Mouse (Mus musculus) midbrain, embryonic 14.5 days (tissue): ENCODE results near the gene Slc34a3. TPM values are rescaled to one million over a fixed set of nuclear protein-coding genes. Genes with fewer than 3 reads are reported as not detected.

Source experiments
- ATAC-seq: fragments of 200-750 bp; cut with Nextera tagmentation; 2 replicates; pipeline ENCODE4 v1.8.0; 2017; ENCODE audit warnings: moderate number of reproducible peaks, moderate library complexity; ENCODE audit not compliant: low FRiP score, low TSS enrichment
- DNase-seq: peaks from one replicate; pipeline ENCODE4 v3.0.0-alpha.2; 2015
- H3K27ac ChIP-seq: fragments of 300-500 bp; sonication (generic); replicated peaks from 2 replicates; pipeline ENCODE4 v1.5.1; 2014; ENCODE audit warnings: mild to moderate bottlenecking, low read depth, low read length, moderate library complexity
- H3K27me3 ChIP-seq: fragments of 300-500 bp; sonication (generic); 2 replicates; pipeline ENCODE4 v1.6.1; 2014; ENCODE audit warnings: low read length, control low read depth, mixed read lengths; ENCODE audit not compliant: control insufficient read depth, insufficient read depth
- H3K36me3 ChIP-seq: fragments of 300-500 bp; sonication (generic); 2 replicates; pipeline ENCODE4 v1.6.1; 2014; ENCODE audit warnings: low read length, control low read depth; ENCODE audit not compliant: control insufficient read depth, insufficient read depth
- H3K4me1 ChIP-seq: fragments of 300-500 bp; sonication (generic); 2 replicates; pipeline ENCODE4 v1.6.1; 2014; ENCODE audit warnings: mild to moderate bottlenecking, antibody characterized with exemption, low read length, control low read depth; ENCODE audit not compliant: control insufficient read depth, insufficient read depth
- H3K4me2 ChIP-seq: fragments of 300-500 bp; sonication (generic); 2 replicates; pipeline ENCODE4 v1.6.1; 2014; ENCODE audit warnings: mild to moderate bottlenecking, low read length, moderate library complexity
- H3K4me3 ChIP-seq: fragments of 300-500 bp; sonication (generic); replicated peaks from 2 replicates; pipeline ENCODE4 v1.5.1; 2014; ENCODE audit warnings: low read depth, low read length
- H3K9ac ChIP-seq: fragments of 300-500 bp; sonication (generic); replicated peaks from 2 replicates; pipeline ENCODE4 v1.6.1; 2014; ENCODE audit warnings: mild to moderate bottlenecking, low read length, moderate library complexity
- H3K9me3 ChIP-seq: fragments of 300-500 bp; sonication (generic); 2 replicates; pipeline ENCODE4 v1.6.1; 2016; ENCODE audit warnings: low read length, control low read depth, mixed read lengths; ENCODE audit not compliant: control insufficient read depth
- WGBS: fragments of 180-500 bp; shearing (Covaris S2); extraction: QIAGEN DNeasy Blood & Tissue Kit; methylation state at CpG from one replicate; pipeline ENCODE4 v1.1.7; 2014; 5-methylcytosine and 5-hydroxymethylcytosine counted together
- polyA plus RNA-seq: library from polyadenylated mRNA; unstranded; fragments of >200 nt; fragmentation: Nextera tagmentation; extraction: Ambion mirVana; gene quantifications from 2 replicates; pipeline ENCODE4 v1.2.1, GENCODE M21; 2014

The Slc34a3 gene
- polyA plus RNA-seq, 1 experiment from 2014 or later: not detected

DNA sequence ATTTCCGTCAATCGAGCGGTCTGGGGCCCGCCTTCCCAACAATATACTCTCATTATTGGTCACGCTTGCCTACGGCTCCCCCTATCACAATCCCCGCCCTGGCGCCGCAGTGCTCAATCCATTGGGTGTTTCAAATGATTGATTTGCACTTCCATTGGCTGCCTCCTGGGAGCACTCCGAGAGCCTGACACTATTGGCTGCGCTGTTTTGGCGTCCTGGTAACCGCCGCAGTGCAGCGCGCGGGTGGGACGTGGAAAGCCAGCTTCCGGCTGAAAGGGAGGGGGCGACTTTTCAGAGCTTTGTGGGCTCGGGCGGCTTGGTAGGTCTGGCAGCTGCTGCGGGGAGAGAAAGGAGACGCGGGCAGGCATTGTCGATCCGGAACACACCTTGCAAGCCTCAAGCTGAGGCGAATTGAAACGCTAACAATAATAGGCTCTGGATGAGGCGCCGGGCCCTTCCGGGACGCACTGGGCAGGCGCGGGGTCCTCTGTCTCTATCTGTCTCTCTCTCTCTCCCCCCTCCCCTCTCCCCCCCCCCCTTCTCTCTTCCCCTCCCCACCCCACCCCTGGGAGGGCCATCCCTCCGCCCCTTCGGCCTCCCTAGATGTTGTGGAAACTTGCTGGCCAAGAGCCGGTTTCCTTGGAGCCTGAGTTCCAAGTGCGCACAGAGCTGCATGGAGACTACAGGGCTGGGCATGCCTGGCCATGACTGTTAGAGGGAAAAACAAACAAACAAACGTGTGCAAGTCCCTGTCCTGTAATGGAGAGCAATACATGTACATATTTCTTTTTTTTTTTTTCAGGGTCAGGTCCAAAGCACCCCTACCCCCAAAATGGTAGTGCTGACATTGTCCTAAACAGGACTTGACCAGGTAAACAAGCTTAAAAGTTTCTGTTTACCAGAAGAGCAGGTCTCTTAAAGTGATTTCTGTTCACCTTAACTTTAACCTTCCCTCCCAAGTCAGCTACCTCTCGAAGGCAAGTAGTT lies 9.1 kb downstream of the Slc34a3 start:
- peaks cover 6% of the 10 kb centered on the region for H3K36me3 ChIP-seq

DNA sequence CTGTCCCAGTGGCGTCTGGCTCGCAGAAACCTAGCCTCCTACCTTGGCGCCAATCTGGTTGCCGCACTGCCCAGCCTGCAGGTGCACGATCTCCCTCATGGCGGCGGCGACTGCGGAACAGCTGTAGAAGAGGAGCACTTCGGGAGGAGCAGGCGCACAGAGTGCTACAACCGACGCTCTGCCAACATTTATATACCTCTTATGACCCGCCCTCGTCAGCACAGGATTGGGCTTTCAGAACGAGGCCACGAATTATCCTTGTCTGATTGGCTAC lies 9.7 kb downstream of the Slc34a3 start, which contains the start of gene Tubb4b:
Tubb4b (minus strand) TSS at position 211 of the 274 bp plus-strand sequence.
- Histone ChIP-seq H3K4me3 (peak within 1 kb of the TSS; percentile 84), H3K36me3 (peaks cover 6% of the 10 kb centered on the region), H3K9me3 (no peaks in the 10 kb centered on the region), H3K9ac (peak within 1 kb of the TSS; percentile 80), H3K4me2 (peak within 1 kb of the TSS; percentile 90), H3K27ac (peak within 1 kb of the TSS; percentile 99), H3K4me1 (peaks cover 15% of the 10 kb centered on the region), H3K27me3 (no peaks in the 10 kb centered on the region)
- ATAC-seq: no peak
- no peak for DNase-seq
- 0% methylated on average over 17 of the region's 17 CpGs for WGBS

More for the DNA sequence above, 9.1 kb downstream of the Slc34a3 start:
- Histone ChIP-seq H3K9me3 (no peaks in the 10 kb centered on the region), H3K27me3 (no peaks in the 10 kb centered on the region), H3K4me3 (peak overlapping the region; percentile 84), H3K4me1 (peaks cover 15% of the 10 kb centered on the region), H3K4me2 (peak overlapping the region; percentile 56), H3K9ac (peak overlapping the region; percentile 62), H3K27ac (peak overlapping the region; percentile 99)
- ATAC-seq: peak; percentile 97
- peak; percentile 100 for DNase-seq
- 2% methylated on average over 41 of the region's 41 CpGs for WGBS

DNA sequence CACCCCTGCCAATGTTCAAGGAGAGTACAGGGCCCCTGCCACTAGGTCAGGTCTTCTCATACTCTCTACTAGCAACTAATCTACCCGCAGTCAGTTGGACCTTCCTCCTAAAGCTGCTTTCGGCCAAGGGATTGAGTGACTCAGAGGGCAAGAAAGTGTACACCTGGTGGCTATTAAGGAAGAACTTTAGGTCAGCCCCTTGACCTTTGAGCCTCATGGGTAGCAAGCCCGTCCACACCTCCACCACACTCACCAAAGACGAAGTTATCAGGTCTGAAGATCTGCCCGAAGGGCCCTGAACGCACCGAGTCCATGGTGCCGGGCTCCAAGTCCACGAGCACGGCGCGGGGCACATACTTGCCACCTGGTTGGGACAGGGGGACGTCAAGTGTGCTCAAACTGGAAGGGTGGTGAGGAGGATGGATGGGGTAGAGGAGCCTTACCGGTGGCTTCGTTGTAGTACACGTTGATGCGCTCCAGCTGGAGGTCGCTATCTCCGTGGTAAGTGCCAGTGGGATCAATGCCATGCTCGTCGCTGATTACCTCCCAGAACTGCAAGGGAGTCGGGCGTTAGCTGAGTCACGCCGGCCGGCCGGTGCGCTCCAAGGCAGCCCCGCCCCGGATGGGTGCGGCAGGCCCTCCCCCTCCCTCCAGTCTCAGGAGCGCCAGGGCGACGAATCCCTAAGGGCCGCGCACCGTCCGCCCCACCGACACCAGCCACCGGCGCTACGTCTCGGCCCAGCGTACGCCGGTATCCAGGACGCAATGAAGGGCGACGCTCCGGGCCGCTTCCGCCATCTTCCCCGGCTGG lies 10.3 kb downstream of the Slc34a3 start:
- H3K4me2 ChIP-seq: peak overlapping the region; percentile 90
- no peaks in the 10 kb centered on the region for H3K27me3 ChIP-seq
- H3K27ac ChIP-seq: peak overlapping the region; percentile 89
- H3K9ac ChIP-seq: peak overlapping the region; percentile 80
- H3K9me3 ChIP-seq: no peaks in the 10 kb centered on the region
- ATAC-seq (peak; percentile 22), DNase-seq (no peak)
- peaks cover 15% of the 10 kb centered on the region for H3K4me1 ChIP-seq
- 2% methylated on average over 52 of the region's 53 CpGs for WGBS
- H3K4me3 ChIP-seq: peak overlapping the region; percentile 84
- H3K36me3 ChIP-seq: peaks cover 6% of the 10 kb centered on the region

DNA sequence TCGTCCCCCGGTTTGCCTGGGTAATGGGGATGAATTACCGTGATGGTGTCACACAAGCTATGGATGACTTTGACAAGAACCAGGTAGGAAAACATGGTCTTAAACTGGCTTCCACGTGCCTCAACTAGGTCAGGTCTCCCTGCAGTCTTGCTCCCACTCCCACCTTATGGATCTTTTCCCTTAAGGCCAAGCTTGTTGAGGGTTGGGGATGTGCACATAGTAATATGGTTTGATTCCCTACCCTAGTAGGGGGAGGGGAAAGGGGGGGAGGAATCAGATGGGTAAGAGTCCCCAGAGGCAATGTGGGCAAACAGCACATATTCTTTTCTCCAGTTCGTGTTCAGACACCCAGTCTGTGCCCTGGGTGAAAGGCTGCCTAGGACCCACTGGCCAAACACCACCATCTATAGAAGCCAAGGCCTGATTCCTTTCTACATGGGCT lies 12.8 kb downstream of the Slc34a3 start:
- no peak for ATAC-seq

DNA sequence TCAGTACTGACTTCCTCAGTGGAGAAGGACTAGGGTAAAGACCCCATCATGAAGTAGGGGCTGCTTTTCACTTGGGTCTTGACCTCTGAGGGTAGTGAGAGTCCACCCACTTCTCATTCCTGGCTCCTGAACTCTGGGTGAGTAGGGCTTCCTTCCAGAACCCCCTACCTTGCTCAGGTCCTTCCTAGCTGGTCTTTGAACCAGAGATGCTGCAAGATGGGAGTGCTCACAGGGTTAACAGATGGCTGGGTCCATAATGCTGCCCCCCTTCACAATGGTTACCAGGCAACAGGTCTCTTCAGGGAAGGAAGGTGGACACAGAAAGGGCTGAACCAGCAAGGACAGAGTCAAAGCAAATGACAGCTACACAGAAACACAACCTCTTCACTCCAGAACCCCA lies 15.7 kb downstream of the Slc34a3 start, which contains the start of gene Fam166a:
Fam166a (plus strand) TSS at position 301 of the 400 bp plus-strand sequence.
- H3K4me1 ChIP-seq: peaks cover 3% of the 10 kb centered on the region
- no peak within 1 kb of the TSS for H3K4me2 ChIP-seq
- no peak for ATAC-seq
- no peak within 1 kb of the TSS for H3K9ac ChIP-seq
- DNase-seq: no peak
- H3K36me3 ChIP-seq: peaks cover 6% of the 10 kb centered on the region
- no peaks in the 10 kb centered on the region for H3K27me3 ChIP-seq
- no peak within 1 kb of the TSS for H3K27ac ChIP-seq
- no peak within 1 kb of the TSS for H3K4me3 ChIP-seq
- H3K9me3 ChIP-seq: no peaks in the 10 kb centered on the region

More for the DNA sequence above, 12.8 kb downstream of the Slc34a3 start:
- Histone ChIP-seq H3K4me1 (peaks cover 15% of the 10 kb centered on the region), H3K9ac (no peak overlapping the region), H3K27ac (no peak overlapping the region), H3K9me3 (no peaks in the 10 kb centered on the region), H3K27me3 (no peaks in the 10 kb centered on the region), H3K4me3 (no peak overlapping the region), H3K4me2 (no peak overlapping the region), H3K36me3 (peaks cover 6% of the 10 kb centered on the region)
- DNase-seq: no peak
- WGBS: 74% methylated on average over 5 of the region's 5 CpGs

DNA sequence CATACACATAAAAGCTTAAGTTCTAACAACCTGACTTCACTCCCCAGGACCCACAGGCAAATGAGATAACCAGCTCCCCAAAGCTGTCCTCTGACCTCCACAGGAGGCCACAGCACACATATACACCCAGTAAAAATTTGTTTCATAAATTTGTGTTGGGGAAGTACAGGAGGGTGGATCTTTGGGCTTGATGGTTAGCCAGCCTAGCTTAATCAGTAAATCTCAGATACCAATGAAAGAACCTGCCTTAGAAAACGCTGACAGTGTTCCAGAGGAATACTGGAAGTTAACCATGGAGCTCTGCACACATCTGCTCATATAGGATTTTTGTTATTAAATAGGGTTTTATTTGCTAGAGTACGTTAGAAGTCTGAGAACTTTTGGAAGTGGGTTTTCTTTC lies 16.5 kb downstream of the Slc34a3 start:
- DNase-seq (no peak), ATAC-seq (no peak)
- Histone ChIP-seq H3K27me3 (no peaks in the 10 kb centered on the region), H3K36me3 (peaks cover 6% of the 10 kb centered on the region), H3K9ac (no peak overlapping the region), H3K4me3 (no peak overlapping the region), H3K27ac (no peak overlapping the region), H3K4me2 (no peak overlapping the region), H3K9me3 (no peaks in the 10 kb centered on the region), H3K4me1 (no peaks in the 10 kb centered on the region)
- WGBS: 60% methylated on average over 2 of the region's 2 CpGs

DNA sequence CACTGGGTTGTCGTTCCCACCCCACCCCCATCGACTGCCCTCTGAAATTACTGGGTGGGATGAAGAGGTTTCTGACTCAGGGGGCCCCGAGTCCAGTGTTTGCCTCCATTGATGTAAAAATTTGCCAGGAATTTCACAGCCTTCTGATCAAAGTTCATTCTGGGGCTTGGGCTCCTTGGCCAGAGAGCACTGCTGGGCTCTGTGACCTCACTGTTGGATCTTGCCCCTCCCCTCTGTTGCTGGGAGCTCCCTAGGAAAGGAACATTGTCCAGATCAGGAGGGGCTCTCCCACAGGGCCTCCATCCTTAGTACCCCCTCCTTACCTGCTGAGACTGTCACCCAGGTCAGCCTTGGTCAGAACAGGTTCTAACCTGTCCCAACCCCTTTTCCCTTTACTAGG lies 19.7 kb downstream of the Slc34a3 start, which contains the start of gene Stpg3:
Stpg3 (minus strand) TSS at position 194 of the 400 bp plus-strand sequence.
- H3K4me1 ChIP-seq: peaks cover 10% of the 10 kb centered on the region
- H3K9me3 ChIP-seq: no peaks in the 10 kb centered on the region
- no peak for ATAC-seq
- H3K36me3 ChIP-seq: no peaks in the 10 kb centered on the region
- H3K27me3 ChIP-seq: no peaks in the 10 kb centered on the region
- H3K27ac ChIP-seq: no peak within 1 kb of the TSS
- H3K4me3 ChIP-seq: no peak within 1 kb of the TSS
- 52% methylated on average over 3 of the region's 3 CpGs for WGBS
- DNase-seq: no peak
- no peak within 1 kb of the TSS for H3K4me2 ChIP-seq
- no peak within 1 kb of the TSS for H3K9ac ChIP-seq

DNA sequence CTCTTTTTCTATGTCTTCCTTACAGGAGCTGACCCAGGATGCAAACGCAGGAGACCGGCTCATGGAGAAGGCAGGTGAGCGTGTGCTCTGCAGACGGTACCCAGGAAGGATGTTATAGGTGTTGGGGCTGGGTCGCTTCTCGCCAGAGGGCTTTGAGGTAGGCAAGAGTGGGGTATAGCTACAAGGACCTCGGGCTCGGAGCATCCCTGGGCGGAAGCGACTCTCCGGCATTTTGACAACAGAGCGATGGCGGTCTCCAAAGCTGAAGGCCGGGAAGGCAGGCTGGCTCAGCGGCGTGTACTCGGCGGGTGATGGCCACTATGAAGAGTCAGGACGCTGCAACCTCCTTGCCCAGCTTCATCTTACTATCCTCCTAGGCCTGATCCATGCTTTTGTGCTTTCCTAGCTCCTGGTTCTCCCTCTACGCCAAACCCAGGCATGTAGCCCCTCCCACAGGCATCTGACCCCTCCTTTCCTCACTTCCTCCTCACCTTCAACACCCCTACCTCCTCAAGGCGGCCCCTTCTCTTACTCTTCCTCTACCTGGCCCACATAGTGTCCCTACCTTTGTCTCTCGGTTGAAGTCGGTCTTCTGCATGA lies 20.8 kb downstream of the Slc34a3 start:
- Histone ChIP-seq H3K27ac (no peak overlapping the region), H3K9ac (no peak overlapping the region), H3K4me1 (peaks cover 19% of the 10 kb centered on the region), H3K4me2 (no peak overlapping the region), H3K27me3 (no peaks in the 10 kb centered on the region), H3K4me3 (no peak overlapping the region), H3K36me3 (peaks cover 3% of the 10 kb centered on the region), H3K9me3 (no peaks in the 10 kb centered on the region)
- DNase-seq (no peak), ATAC-seq (no peak)
- WGBS: 74% methylated on average over 23 of the region's 23 CpGs
